Comparison of ENCODE assay signal across 29 mouse cellular contexts in the genomic region with DNA sequence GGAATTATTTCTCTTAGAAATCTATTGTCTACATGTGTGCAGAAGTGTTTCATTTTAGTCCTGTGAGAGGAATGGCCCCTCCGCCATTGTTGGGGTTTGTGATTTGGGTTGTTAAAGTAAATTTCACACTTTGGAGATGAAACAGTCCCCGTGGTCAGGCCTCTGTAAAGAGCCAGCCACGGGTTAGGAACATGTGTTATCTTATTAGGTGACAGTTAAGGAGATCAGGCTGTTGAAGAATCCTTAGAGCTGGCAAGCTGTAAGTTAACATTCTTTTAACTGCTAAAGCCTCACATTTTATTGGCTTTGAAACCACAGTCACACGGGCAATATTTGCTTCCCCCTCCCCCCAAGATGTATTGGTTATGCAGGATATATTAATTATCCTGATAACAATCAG.
"Had no signal": no experiment of that assay in that cellular context is flagged by ENCODE, and none has a peak within 500 bp of the region (broad histone marks: within the 10 kb centered on the region; RNA-seq: fewer than 3 reads in every experiment).

No protein-coding gene starts in this region.

- H3K36me3 ChIP-seq: limb, embryonic 12.5 days; limb, embryonic 13.5 days; limb, embryonic 15.5 days; liver, embryonic 12.5 days; liver, embryonic 13.5 days; liver, embryonic 15.5 days; lung, embryonic 15.5 days; midbrain, embryonic 10.5 days; midbrain, embryonic 12.5 days; midbrain, embryonic 13.5 days; midbrain, embryonic 15.5 days; neural tube, embryonic 12.5 days; neural tube, embryonic 13.5 days had no signal

- H3K27me3 ChIP-seq: limb, embryonic 12.5 days; limb, embryonic 13.5 days; limb, embryonic 15.5 days; liver, embryonic 12.5 days; liver, embryonic 13.5 days; liver, embryonic 15.5 days; lung, embryonic 15.5 days; midbrain, embryonic 12.5 days; midbrain, embryonic 13.5 days; midbrain, embryonic 15.5 days; neural tube, embryonic 12.5 days; neural tube, embryonic 13.5 days had no signal

- ATAC-seq: liver, embryonic 12.5 days; liver, postnatal 0 days; midbrain, embryonic 13.5 days; midbrain, embryonic 15.5 days; midbrain, embryonic 16.5 days had no signal

- H3K4me3 ChIP-seq: left cerebral cortex, adult 2 months; limb, embryonic 10.5 days; limb, embryonic 12.5 days; limb, embryonic 13.5 days; limb, embryonic 15.5 days; liver, embryonic 12.5 days; liver, embryonic 13.5 days; liver, embryonic 15.5 days; lung, embryonic 15.5 days; megakaryocyte, embryonic 14.5 days; midbrain, embryonic 10.5 days; midbrain, embryonic 12.5 days; midbrain, embryonic 13.5 days; midbrain, embryonic 15.5 days; myocyte; neural tube, embryonic 12.5 days; neural tube, embryonic 13.5 days had no signal

- H3K4me2 ChIP-seq: limb, embryonic 12.5 days; limb, embryonic 13.5 days; limb, embryonic 15.5 days; liver, embryonic 11.5 days; liver, embryonic 12.5 days; liver, embryonic 13.5 days; liver, embryonic 15.5 days; lung, embryonic 15.5 days; midbrain, embryonic 11.5 days; midbrain, embryonic 12.5 days; midbrain, embryonic 13.5 days; midbrain, embryonic 15.5 days; neural tube, embryonic 12.5 days; neural tube, embryonic 13.5 days had no signal

- H3K4me1 ChIP-seq: liver, embryonic 13.5 days; liver, embryonic 15.5 days; megakaryocyte, embryonic 14.5 days had no signal

- DNase-seq: layer of hippocampus, postnatal 36 days; left cerebral cortex, postnatal 4 days; liver; liver, embryonic 13.5 days; liver, postnatal 0 days; lung, adult 18-20 months; lung, adult 2 months; midbrain, embryonic 14.5 days had no signal

- H3K9me3 ChIP-seq: limb, embryonic 10.5 days; limb, embryonic 12.5 days; limb, embryonic 13.5 days; limb, embryonic 15.5 days; liver, embryonic 12.5 days; liver, embryonic 13.5 days; liver, embryonic 15.5 days; lung, embryonic 15.5 days; midbrain, embryonic 10.5 days; midbrain, embryonic 12.5 days; midbrain, embryonic 13.5 days; midbrain, embryonic 15.5 days; neural tube, embryonic 12.5 days; neural tube, embryonic 13.5 days had no signal

- H3K27ac ChIP-seq: limb, embryonic 10.5 days; limb, embryonic 12.5 days; limb, embryonic 13.5 days; limb, embryonic 15.5 days; liver, embryonic 12.5 days; liver, embryonic 13.5 days; liver, embryonic 14.5 days; liver, embryonic 15.5 days; lung, embryonic 15.5 days; macrophage; midbrain, embryonic 10.5 days; midbrain, embryonic 12.5 days; midbrain, embryonic 13.5 days; midbrain, embryonic 15.5 days; neural tube, embryonic 12.5 days; neural tube, embryonic 13.5 days had no signal

- H3K9ac ChIP-seq: limb, embryonic 12.5 days; limb, embryonic 13.5 days; limb, embryonic 15.5 days; liver, embryonic 12.5 days; liver, embryonic 13.5 days; liver, embryonic 14.5 days; liver, embryonic 15.5 days; liver, postnatal 0 days; lung, embryonic 15.5 days; midbrain, embryonic 12.5 days; midbrain, embryonic 13.5 days; midbrain, embryonic 15.5 days; neural tube, embryonic 12.5 days; neural tube, embryonic 13.5 days had no signal
